Mouse (Mus musculus) CH12.LX (cell line): ENCODE data around the gene Tmem9.
A peak's percentile ranks its signal among the peaks of the same experiment; 100 is the strongest.

ENCODE experiments used
- CHD1 ChIP-seq: IDR thresholded peaks from 2 replicates; pipeline ENCODE4 v1.6.1; 2012; ENCODE audit warnings: low read depth, low read length, improper control_type of control experiment, inconsistent platforms
- CTCF ChIP-seq, 2 experiments: IDR thresholded peaks in 1 of 2; conservative IDR thresholded peaks in 1 of 2; 2 replicates each; pipeline ENCODE4 v1.5.1; 2011 to 2012; ENCODE audit warnings: low read depth in 2 of 2, low read length in 2 of 2, improper control_type of control experiment in 1 of 2, inconsistent platforms in 1 of 2, mild to moderate bottlenecking in 1 of 2, moderate library complexity in 1 of 2
- E2F4 ChIP-seq: IDR thresholded peaks from 2 replicates; pipeline ENCODE4 v1.6.1; 2011; ENCODE audit warnings: low read depth, low read length, improper control_type of control experiment; ENCODE audit not compliant: insufficient replicate concordance
- EP300 ChIP-seq: IDR thresholded peaks from 2 replicates; pipeline ENCODE4 v1.6.1; 2011; ENCODE audit warnings: low read length, improper control_type of control experiment
- KAT2A ChIP-seq: IDR thresholded peaks from 2 replicates; pipeline ENCODE4 v1.6.1; 2012; ENCODE audit warnings: low read length, improper control_type of control experiment, inconsistent platforms; ENCODE audit not compliant: insufficient replicate concordance
- MAX ChIP-seq: IDR thresholded peaks from 2 replicates; pipeline ENCODE4 v1.6.1; 2011; ENCODE audit warnings: low read length, improper control_type of control experiment
- MYC ChIP-seq: IDR thresholded peaks from 2 replicates; pipeline ENCODE4 v1.6.1; 2011; ENCODE audit warnings: low read depth, mild to moderate bottlenecking, improper control_type of control experiment, low read length
- POLR2A ChIP-seq: IDR thresholded peaks from 2 replicates; pipeline ENCODE4 v1.6.1; 2011; ENCODE audit warnings: low read depth, mild to moderate bottlenecking, improper control_type of control experiment, low read length
- TCF12 ChIP-seq: IDR thresholded peaks from 2 replicates; pipeline ENCODE4 v1.6.1; 2014; ENCODE audit warnings: low read depth, mild to moderate bottlenecking, inconsistent platforms, low read length, improper control_type of control experiment
- USF1 ChIP-seq: IDR thresholded peaks from 2 replicates; pipeline ENCODE4 v1.6.1; 2014; ENCODE audit warnings: low read depth, mild to moderate bottlenecking, inconsistent platforms, low read length, improper control_type of control experiment
- ZMIZ1 ChIP-seq: IDR thresholded peaks from 2 replicates; pipeline ENCODE4 v1.6.1; 2012; ENCODE audit warnings: low read depth, mild to moderate bottlenecking, inconsistent platforms, low read length, improper control_type of control experiment
- ZNF384 ChIP-seq: IDR thresholded peaks from 2 replicates; pipeline ENCODE4 v1.6.1; 2012; ENCODE audit warnings: low read depth, low read length, improper control_type of control experiment, inconsistent platforms

DNA sequence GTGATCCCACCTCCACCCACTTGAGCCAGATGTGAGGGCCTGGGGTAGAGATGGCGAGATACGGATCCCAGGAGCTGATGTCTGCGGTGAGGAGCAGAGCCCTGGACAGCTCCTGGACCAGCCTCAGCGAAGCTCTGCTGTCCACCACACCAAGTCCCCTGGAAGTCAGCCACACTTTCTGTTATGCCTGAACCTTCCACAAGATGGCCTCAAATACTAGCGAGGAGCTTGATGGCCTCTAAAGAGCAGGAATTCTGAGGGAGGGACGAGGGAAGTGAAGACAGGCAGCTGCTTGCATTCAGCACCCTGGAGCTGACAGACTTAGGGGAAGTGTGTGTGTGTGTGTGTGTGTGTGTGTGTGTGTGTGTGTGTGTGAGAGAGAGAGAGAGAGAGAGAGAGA is 43.5 kb downstream of the Tmem9 start:
- TF ChIP-seq MYC (no peak), E2F4 (no peak), CTCF (conservative IDR thresholded peaks at IDR 0.05 in 1 of 2, IDR thresholded peaks at IDR 0.05 in 1 of 2; ENCODE audit: low read depth in 2 of 2, low read length in 2 of 2) (peak in 1 of 2 experiments; percentile 61; a peak in 2 of 4 replicates), MAX (no peak), POLR2A (no peak), EP300 (no peak), TCF12 (no peak), CHD1 (no peak), ZNF384 (no peak), KAT2A (no peak), USF1 (no peak), ZMIZ1 (no peak)
